Comparison of ENCODE assay signal across 12 mouse cellular contexts in the genomic region with DNA sequence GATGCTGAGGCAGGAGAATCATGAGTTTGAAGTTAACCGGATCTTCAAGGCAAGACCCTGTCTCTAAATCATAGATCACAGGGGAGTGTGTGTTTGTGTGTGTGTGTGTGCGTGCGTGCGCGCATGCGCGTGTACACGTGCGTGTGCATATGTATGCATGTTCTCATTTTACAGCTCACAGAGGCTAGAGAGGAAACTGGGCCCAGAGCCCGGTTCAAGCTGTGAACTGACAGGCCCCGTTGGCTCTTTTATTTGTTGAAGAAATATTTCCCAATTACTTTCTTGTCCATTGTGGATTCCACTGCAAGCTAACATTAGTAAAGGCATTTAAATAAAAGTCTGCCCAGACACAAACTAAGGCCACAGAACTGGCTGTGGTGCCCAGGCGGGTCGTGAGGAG.
DNase-seq lines count a peak whose midpoint lies in the region; ATAC-seq and TF ChIP-seq lines count a peak whose summit lies in the region.
"Had no signal": no experiment of that assay in that cellular context is flagged by ENCODE, and none has a peak within 500 bp of the region (broad histone marks: within the 10 kb centered on the region; RNA-seq: fewer than 3 reads in every experiment).

No protein-coding gene starts in this region.

- no peak overlapping the region; the same call in 1 of the 2 replicates for H3K27ac ChIP-seq in embryonic facial prominence, embryonic 14.5 days (replicated peaks; ENCODE audit: low read depth, low read length)
- no peak overlapping the region for H3K27ac ChIP-seq in embryonic facial prominence, embryonic 10.5 days (replicated peaks)
- H3K27ac ChIP-seq in lung, embryonic 14.5 days (ENCODE audit: low read depth): 0 out of 2 replicates have a peak overlapping the region, but pooled peaks have one; percentile 4
- no peak overlapping the region; the same call in 1 of the 2 replicates for H3K27ac ChIP-seq in forebrain, embryonic 14.5 days (ENCODE audit: low read depth, low read length)
- H3K27ac ChIP-seq in midbrain, embryonic 15.5 days: peak overlapping the region; percentile 20; the same call in 1 of the 2 replicates
- H3K27ac ChIP-seq: stomach, embryonic 15.5 days had no signal

- no peaks in the 10 kb centered on the region for H3K36me3 ChIP-seq in embryonic facial prominence, embryonic 14.5 days (ENCODE audit: control insufficient read depth, insufficient read depth, low read length)
- H3K36me3 ChIP-seq in embryonic facial prominence, embryonic 10.5 days (replicated peaks): no peaks in the 10 kb centered on the region
- H3K36me3 ChIP-seq in lung, embryonic 14.5 days (ENCODE audit: insufficient read depth): no peaks in the 10 kb centered on the region
- no peaks in the 10 kb centered on the region for H3K36me3 ChIP-seq in forebrain, embryonic 14.5 days (ENCODE audit: control insufficient read depth, insufficient read depth, low read length)
- no peaks in the 10 kb centered on the region for H3K36me3 ChIP-seq in midbrain, embryonic 15.5 days (replicated peaks)
- H3K36me3 ChIP-seq: stomach, embryonic 15.5 days had no signal

- no peak for TF ChIP-seq CTCF in lung, embryonic 14.5 days (IDR thresholded peaks at IDR 0.05; ENCODE audit: low read depth)

- H3K4me2 ChIP-seq in embryonic facial prominence, embryonic 14.5 days (ENCODE audit: low read depth, low read length): no peak overlapping the region
- H3K4me2 ChIP-seq in lung, embryonic 14.5 days: no peak overlapping the region
- H3K4me2 ChIP-seq in forebrain, embryonic 14.5 days (ENCODE audit: low read length): no peak overlapping the region
- H3K4me2 ChIP-seq in midbrain, embryonic 15.5 days: no peak overlapping the region
- H3K4me2 ChIP-seq: stomach, embryonic 15.5 days had no signal

- H3K9me3 ChIP-seq in embryonic facial prominence, embryonic 14.5 days (ENCODE audit: control insufficient read depth, low read length): no peaks in the 10 kb centered on the region
- H3K9me3 ChIP-seq in embryonic facial prominence, embryonic 10.5 days: no peaks in the 10 kb centered on the region
- no peaks in the 10 kb centered on the region for H3K9me3 ChIP-seq in lung, embryonic 14.5 days (ENCODE audit: low read depth, low read length)
- H3K9me3 ChIP-seq in forebrain, embryonic 14.5 days (replicated peaks; ENCODE audit: control insufficient read depth, low read length): no peaks in the 10 kb centered on the region
- no peaks in the 10 kb centered on the region for H3K9me3 ChIP-seq in midbrain, embryonic 15.5 days
- H3K9me3 ChIP-seq: stomach, embryonic 15.5 days had no signal

- H3K4me3 ChIP-seq in embryonic facial prominence, embryonic 14.5 days (ENCODE audit: low read depth, low read length): no peak overlapping the region
- H3K4me3 ChIP-seq in embryonic facial prominence, embryonic 10.5 days: no peak overlapping the region
- H3K4me3 ChIP-seq in lung, embryonic 14.5 days (ENCODE audit: low read depth, low read length): no peak overlapping the region
- H3K4me3 ChIP-seq in forebrain, embryonic 14.5 days (ENCODE audit: low read depth, low read length): no peak overlapping the region
- no peak overlapping the region for H3K4me3 ChIP-seq in midbrain, embryonic 15.5 days
- H3K4me3 ChIP-seq: stomach, embryonic 15.5 days had no signal

- no peak for ATAC-seq in embryonic facial prominence, embryonic 14.5 days (ENCODE audit: low read depth)
- no peak for ATAC-seq in lung, embryonic 14.5 days (ENCODE audit: insufficient read depth)
- ATAC-seq in forebrain, embryonic 14.5 days: no peak
- ATAC-seq in midbrain, embryonic 15.5 days (replicated peaks): no peak

- H3K4me1 ChIP-seq in embryonic facial prominence, embryonic 14.5 days (ENCODE audit: control insufficient read depth, insufficient read depth, low read length): peaks cover 6% of the 10 kb centered on the region; the same call in 1 of the 2 replicates
- peaks cover 13% of the 10 kb centered on the region for H3K4me1 ChIP-seq in embryonic facial prominence, embryonic 10.5 days
- H3K4me1 ChIP-seq in lung, embryonic 14.5 days (ENCODE audit: insufficient read depth): no peaks in the 10 kb centered on the region
- H3K4me1 ChIP-seq in forebrain, embryonic 14.5 days (ENCODE audit: control insufficient read depth, insufficient read depth, low read length): no peaks in the 10 kb centered on the region; the same call in 1 of the 2 replicates
- no peaks in the 10 kb centered on the region for H3K4me1 ChIP-seq in midbrain, embryonic 15.5 days
- H3K4me1 ChIP-seq: stomach, embryonic 15.5 days had no signal

- peak; percentile 54 for DNase-seq in embryonic facial prominence, embryonic 14.5 days (ENCODE audit: low spot score)
- DNase-seq in embryonic facial prominence, embryonic 10.5 days (ENCODE audit: low spot score): no peak
- peak; percentile 29 for DNase-seq in lung, embryonic 14.5 days
- no peak for DNase-seq in lung, postnatal 14 days
- DNase-seq in forebrain, embryonic 14.5 days (ENCODE audit: low spot score): peak; percentile 55
- no peak for DNase-seq in adrenal gland, adult (ENCODE audit: inconsistent age in 2 of 2, low spot score in 1 of 2)
- DNase-seq in adrenal gland, adult 8-10 months: no peak
- DNase-seq: heart, postnatal 14 days; kidney, adult 11 months; thymus, postnatal 36 days had no signal

- no peaks in the 10 kb centered on the region for H3K27me3 ChIP-seq in embryonic facial prominence, embryonic 14.5 days (replicated peaks; ENCODE audit: control insufficient read depth, insufficient read depth, low read length)
- H3K27me3 ChIP-seq in embryonic facial prominence, embryonic 10.5 days (replicated peaks; ENCODE audit: low read depth, poor library complexity, severe bottlenecking): 0 out of 2 replicates have a peak, but pooled peaks cover 3% of the 10 kb centered on the region
- no peaks in the 10 kb centered on the region for H3K27me3 ChIP-seq in lung, embryonic 14.5 days (ENCODE audit: insufficient read depth, low read length)
- no peaks in the 10 kb centered on the region for H3K27me3 ChIP-seq in forebrain, embryonic 14.5 days (replicated peaks; ENCODE audit: control insufficient read depth, insufficient read depth, low read length)
- H3K27me3 ChIP-seq in midbrain, embryonic 15.5 days (replicated peaks): no peaks in the 10 kb centered on the region
- H3K27me3 ChIP-seq: stomach, embryonic 15.5 days had no signal

- H3K9ac ChIP-seq in embryonic facial prominence, embryonic 14.5 days (ENCODE audit: low read depth, low read length): no peak overlapping the region
- H3K9ac ChIP-seq in lung, embryonic 14.5 days: no peak overlapping the region
- H3K9ac ChIP-seq in forebrain, embryonic 14.5 days (ENCODE audit: low read length): no peak overlapping the region
- no peak overlapping the region for H3K9ac ChIP-seq in midbrain, embryonic 15.5 days
- H3K9ac ChIP-seq: stomach, embryonic 15.5 days had no signal

- WGBS in embryonic facial prominence, embryonic 14.5 days: 80% methylated on average over 13 of the region's 13 CpGs
- 90% methylated on average over 13 of the region's 13 CpGs for WGBS in embryonic facial prominence, embryonic 10.5 days
- 77% methylated on average over 13 of the region's 13 CpGs for WGBS in lung, embryonic 14.5 days
- 67% methylated on average over 13 of the region's 13 CpGs for WGBS in forebrain, embryonic 14.5 days
- 84% methylated on average over 13 of the region's 13 CpGs for WGBS in midbrain, embryonic 15.5 days

Comparison
In these comparisons a context has a peak if more than half of its experiments do, and no peak if none do; other contexts are left out.
1. DNase-seq: peak in embryonic facial prominence, embryonic 14.5 days (single experiment), lung, embryonic 14.5 days (single experiment) and forebrain, embryonic 14.5 days (single experiment); none in embryonic facial prominence, embryonic 10.5 days (single experiment), lung, postnatal 14 days (single experiment), adrenal gland, adult (0 of 2) and adrenal gland, adult 8-10 months (single experiment).
2. H3K27ac ChIP-seq: peak in lung, embryonic 14.5 days (single experiment) and midbrain, embryonic 15.5 days (single experiment); none in embryonic facial prominence, embryonic 14.5 days (single experiment), embryonic facial prominence, embryonic 10.5 days (single experiment) and forebrain, embryonic 14.5 days (single experiment).